Mouse (Mus musculus): Measurements from ENCODE around the gene Hspb8.

- TF ChIP-seq CTCF (conservative IDR thresholded peaks at IDR 0.05 in 1 of 2, IDR thresholded peaks at IDR 0.05 in 1 of 2; ENCODE audit: low read depth in 2 of 2, low read length in 2 of 2): no peak
- TF ChIP-seq IRF4 (IDR thresholded peaks at IDR 0.05; ENCODE audit: low read depth, low read length): no peak
- no peak for TF ChIP-seq TCF12 (IDR thresholded peaks at IDR 0.05; ENCODE audit: low read depth, low read length)
- no peak for TF ChIP-seq GABPA (IDR thresholded peaks at IDR 0.05; ENCODE audit: insufficient replicate concordance, low read depth, low read length)
Observed at GRCm38 (mm10) chr5:116449522-116450225, 27.0 kb upstream of the Hspb8 start.
